ENCODE assay signal across 29 mouse cellular contexts in genomic region chr6:143197053-143197452, GRCm38 (mm10).
"Had no signal": no experiment of that assay in that cellular context is flagged by ENCODE, and none has a peak within 500 bp of the region (broad histone marks: within the 10 kb centered on the region; RNA-seq: fewer than 3 reads in every experiment).

No protein-coding gene starts in this region.

- H3K4me3 ChIP-seq: gastrocnemius, adult 2 months; heart, adult 2 months; heart, embryonic 13.5 days; heart, embryonic 15.5 days; hindbrain, embryonic 10.5 days; hindbrain, embryonic 12.5 days; intestine, embryonic 15.5 days; layer of hippocampus, adult 2 months; left cerebral cortex, adult 2 months; limb, embryonic 10.5 days; limb, embryonic 12.5 days; liver, embryonic 13.5 days; liver, embryonic 15.5 days had no signal

- H3K9me3 ChIP-seq: heart, embryonic 13.5 days; heart, embryonic 15.5 days; hindbrain, embryonic 10.5 days; hindbrain, embryonic 12.5 days; intestine, embryonic 15.5 days; limb, embryonic 10.5 days; limb, embryonic 12.5 days; liver, embryonic 13.5 days; liver, embryonic 15.5 days had no signal

- H3K4me2 ChIP-seq: heart, embryonic 11.5 days; heart, embryonic 13.5 days; heart, embryonic 15.5 days; hindbrain, embryonic 12.5 days; hindbrain, embryonic 14.5 days; intestine, embryonic 15.5 days; limb, embryonic 12.5 days; liver, embryonic 11.5 days; liver, embryonic 13.5 days; liver, embryonic 15.5 days had no signal

- H3K27ac ChIP-seq: gastrocnemius, adult 2 months; heart, adult 2 months; heart, embryonic 13.5 days; heart, embryonic 15.5 days; hindbrain, embryonic 10.5 days; hindbrain, embryonic 12.5 days; hindbrain, embryonic 14.5 days; intestine, embryonic 15.5 days; layer of hippocampus, adult 2 months; left cerebral cortex, adult 2 months; limb, embryonic 10.5 days; limb, embryonic 12.5 days; liver, embryonic 13.5 days; liver, embryonic 15.5 days had no signal

- ATAC-seq: hindbrain, embryonic 16.5 days; inflammation-experienced regulatory T-cells, adult 6 months; intestine, embryonic 15.5 days; intestine, postnatal 0 days had no signal

- DNase-seq: gastrocnemius, adult 2 months; gastrocnemius, postnatal 10 days; gastrocnemius, postnatal 25 days; heart, adult 2 months; heart, postnatal 14 days; heart, postnatal 4 days; kidney, adult 18-20 months; kidney, adult 8-10 months; kidney, postnatal 10 days; kidney, postnatal 25 days; kidney, postnatal 4 days; liver; liver, embryonic 13.5 days had no signal

- H3K27me3 ChIP-seq: heart, embryonic 13.5 days; heart, embryonic 15.5 days; hindbrain, embryonic 12.5 days; intestine, embryonic 15.5 days; limb, embryonic 12.5 days; liver, embryonic 13.5 days; liver, embryonic 15.5 days had no signal

- H3K4me1 ChIP-seq: hindbrain, embryonic 10.5 days; hindbrain, embryonic 12.5 days; intestine, embryonic 15.5 days; liver, embryonic 13.5 days; liver, embryonic 15.5 days had no signal

- H3K9ac ChIP-seq: heart, embryonic 13.5 days; heart, embryonic 15.5 days; hindbrain, embryonic 12.5 days; hindbrain, embryonic 14.5 days; intestine, embryonic 15.5 days; limb, embryonic 12.5 days; liver, embryonic 13.5 days; liver, embryonic 15.5 days had no signal
